Mouse (Mus musculus): ENCODE measurements around the gene Kbtbd8. TPM values are rescaled to one million over a fixed set of nuclear protein-coding genes. Genes with fewer than 3 reads are reported as not detected.

Gene Kbtbd8
- polyA plus RNA-seq (2012; rRNA removed), result 2.0 and 2.6 TPM in 2 replicates

DNA sequence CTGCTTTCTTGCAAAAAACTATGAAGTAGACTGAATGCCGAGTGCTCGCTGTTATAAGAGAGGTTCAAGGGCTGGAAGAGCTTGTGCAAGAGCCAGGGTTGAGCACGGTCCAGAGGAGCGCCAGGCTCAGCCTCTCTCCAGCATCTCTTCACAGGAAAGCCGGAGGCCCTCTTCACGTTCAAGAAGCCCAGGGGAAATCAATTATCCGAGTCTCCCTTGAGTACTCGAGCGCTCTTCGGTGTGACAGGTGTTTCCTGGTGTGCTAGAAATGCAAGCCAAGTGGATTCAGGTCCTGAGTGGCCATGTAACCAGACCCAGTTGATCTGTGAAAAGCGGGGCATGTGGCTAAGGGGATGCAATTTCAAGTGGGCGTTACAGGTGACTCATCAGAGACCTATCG is at the start of gene Kbtbd8:
Kbtbd8 (plus strand) TSS at position 295 of the 400 bp plus-strand sequence.
- Histone ChIP-seq H3K27me3 (ENCODE audit: control insufficient read depth, insufficient read depth, low read length) (no peaks in the 10 kb centered on the region), H3K4me3 (ENCODE audit: control insufficient read depth, low read depth, low read length) (peak within 1 kb of the TSS; percentile 94), H3K36me3 (ENCODE audit: control insufficient read depth, insufficient read depth, low read length) (no peaks in the 10 kb centered on the region), H3K27ac (ENCODE audit: control insufficient read depth, insufficient read depth, low read depth, low read length) (peak within 1 kb of the TSS; percentile 90), H3K4me1 (ENCODE audit: control insufficient read depth, insufficient read depth, low read length) (peaks cover 4% of the 10 kb centered on the region)
- TF ChIP-seq CTCF (IDR thresholded peaks at IDR 0.05; ENCODE audit: control insufficient read depth, insufficient read depth, insufficient replicate concordance, low read depth, low read length) (no peak), POLR2A (IDR thresholded peaks at IDR 0.05; ENCODE audit: control insufficient read depth, low read depth, low read length) (no peak)

DNA sequence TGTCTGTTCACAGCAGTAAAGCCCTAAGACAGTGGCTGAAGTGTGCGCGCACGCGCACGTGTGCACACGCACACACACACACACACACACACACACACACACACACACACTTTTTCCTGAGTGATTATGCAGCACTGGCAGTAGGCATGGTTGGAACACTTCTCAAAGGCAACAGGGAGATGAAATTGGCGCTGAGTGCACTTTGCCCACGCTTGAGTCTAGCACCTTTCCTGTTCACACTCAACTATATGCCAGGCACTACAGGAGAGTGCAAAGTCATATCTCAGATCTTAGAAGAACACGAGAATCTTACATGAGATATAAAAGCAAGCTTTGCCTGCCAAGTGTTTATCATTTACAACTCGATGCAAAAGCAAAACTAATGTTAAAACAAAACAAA is 47.3 kb upstream of the Kbtbd8 start:
- Histone ChIP-seq H3K4me3 (ENCODE audit: control insufficient read depth, low read depth, low read length) (no peak overlapping the region), H3K27ac (ENCODE audit: control insufficient read depth, insufficient read depth, low read depth, low read length) (no peak overlapping the region), H3K36me3 (ENCODE audit: control insufficient read depth, insufficient read depth, low read length) (no peaks in the 10 kb centered on the region), H3K27me3 (ENCODE audit: control insufficient read depth, insufficient read depth, low read length) (no peaks in the 10 kb centered on the region), H3K4me1 (ENCODE audit: control insufficient read depth, insufficient read depth, low read length) (no peaks in the 10 kb centered on the region)
- TF ChIP-seq POLR2A (IDR thresholded peaks at IDR 0.05; ENCODE audit: control insufficient read depth, low read depth, low read length) (no peak), CTCF (IDR thresholded peaks at IDR 0.05; ENCODE audit: control insufficient read depth, insufficient read depth, insufficient replicate concordance, low read depth, low read length) (no peak)

DNA sequence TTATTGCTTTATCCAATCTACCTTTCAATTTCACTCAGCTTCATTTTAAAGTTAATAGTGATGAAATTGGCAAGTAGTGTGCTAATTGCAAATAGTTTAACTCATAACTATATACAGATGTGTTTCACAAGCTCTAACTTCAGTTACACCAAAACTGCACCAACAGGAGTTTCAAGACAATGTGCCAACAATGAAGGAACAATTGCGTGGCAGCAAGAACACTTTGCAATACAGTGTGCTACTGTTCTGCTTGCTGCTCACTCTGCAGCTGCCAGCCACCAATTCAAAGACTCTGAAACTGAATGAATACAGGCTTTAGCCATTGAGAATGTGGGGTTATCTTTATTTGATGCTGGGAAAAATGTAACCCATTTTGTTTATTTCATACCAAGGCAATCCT is 31.8 kb upstream of the Kbtbd8 start:
- TF ChIP-seq POLR2A (IDR thresholded peaks at IDR 0.05; ENCODE audit: control insufficient read depth, low read depth, low read length), result no peak
- TF ChIP-seq CTCF (IDR thresholded peaks at IDR 0.05; ENCODE audit: control insufficient read depth, insufficient read depth, insufficient replicate concordance, low read depth, low read length), result no peak
- Histone ChIP-seq H3K36me3 (ENCODE audit: control insufficient read depth, insufficient read depth, low read length) (no peaks in the 10 kb centered on the region), H3K4me3 (ENCODE audit: control insufficient read depth, low read depth, low read length) (no peak overlapping the region), H3K27ac (ENCODE audit: control insufficient read depth, insufficient read depth, low read depth, low read length) (no peak overlapping the region), H3K4me1 (ENCODE audit: control insufficient read depth, insufficient read depth, low read length) (no peaks in the 10 kb centered on the region), H3K27me3 (ENCODE audit: control insufficient read depth, insufficient read depth, low read length) (no peaks in the 10 kb centered on the region)

DNA sequence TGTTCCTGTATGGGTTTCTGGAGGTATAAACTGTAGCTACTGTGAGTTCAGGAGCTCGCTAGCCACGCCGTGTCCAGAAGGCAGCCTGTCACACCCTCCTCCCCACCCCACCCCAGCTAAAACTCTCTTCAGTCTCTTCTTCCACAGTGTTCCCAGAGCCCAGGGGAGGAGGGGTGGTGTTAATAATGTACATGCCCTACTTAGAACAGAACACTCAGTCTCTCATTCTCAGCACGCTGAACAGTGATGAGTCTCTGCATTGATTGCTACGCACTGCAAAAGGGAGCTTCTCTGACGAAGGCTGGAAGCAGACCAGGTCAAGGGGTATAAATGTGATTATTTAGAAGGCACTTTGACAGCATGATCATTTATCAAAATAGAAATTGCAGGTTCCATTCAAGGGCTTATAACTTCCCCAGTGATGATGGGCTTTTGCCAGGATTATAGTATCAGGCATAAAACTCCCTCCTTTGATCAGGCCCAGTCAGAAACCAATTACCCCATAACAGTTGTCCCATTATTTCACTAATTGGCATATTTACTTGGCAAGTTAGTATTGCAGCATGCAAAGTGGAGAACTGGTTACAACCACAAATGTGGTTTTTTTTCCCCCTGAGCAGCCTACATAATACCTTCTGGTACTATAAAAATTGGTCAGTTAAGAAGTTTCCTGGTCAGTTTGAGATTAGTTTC is 29.7 kb upstream of the Kbtbd8 start:
- Histone ChIP-seq H3K4me3 (ENCODE audit: control insufficient read depth, low read depth, low read length) (no peak overlapping the region), H3K27ac (ENCODE audit: control insufficient read depth, insufficient read depth, low read depth, low read length) (no peak overlapping the region)

DNA sequence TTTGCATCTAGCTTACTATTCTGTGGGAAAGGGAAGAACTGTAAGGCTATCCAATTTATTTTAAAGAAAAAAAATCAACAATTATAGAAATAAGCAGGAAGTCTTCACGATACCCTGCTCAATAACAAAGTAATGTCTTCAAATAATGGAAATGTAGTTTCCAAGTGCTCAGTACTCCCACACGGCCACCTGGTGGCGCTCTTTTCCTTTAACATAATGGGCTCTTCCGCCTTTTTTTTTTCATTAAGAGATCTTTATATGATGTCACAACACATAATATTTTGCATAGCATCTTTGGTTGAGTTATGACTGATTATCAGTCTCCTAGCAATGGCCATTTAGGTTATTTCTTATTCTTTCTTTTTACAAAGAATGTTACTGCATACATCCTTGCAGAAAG is 29.0 kb upstream of the Kbtbd8 start:
- Histone ChIP-seq H3K4me1 (ENCODE audit: control insufficient read depth, insufficient read depth, low read length) (no peaks in the 10 kb centered on the region), H3K36me3 (ENCODE audit: control insufficient read depth, insufficient read depth, low read length) (no peaks in the 10 kb centered on the region), H3K4me3 (ENCODE audit: control insufficient read depth, low read depth, low read length) (no peak overlapping the region), H3K27me3 (ENCODE audit: control insufficient read depth, insufficient read depth, low read length) (no peaks in the 10 kb centered on the region), H3K27ac (ENCODE audit: control insufficient read depth, insufficient read depth, low read depth, low read length) (no peak overlapping the region)
- TF ChIP-seq CTCF (IDR thresholded peaks at IDR 0.05; ENCODE audit: control insufficient read depth, insufficient read depth, insufficient replicate concordance, low read depth, low read length), result no peak
- TF ChIP-seq POLR2A (IDR thresholded peaks at IDR 0.05; ENCODE audit: control insufficient read depth, low read depth, low read length), result no peak

More for the DNA sequence above, 29.7 kb upstream of the Kbtbd8 start:
- TF ChIP-seq POLR2A (IDR thresholded peaks at IDR 0.05; ENCODE audit: control insufficient read depth, low read depth, low read length) (no peak), CTCF (IDR thresholded peaks at IDR 0.05; ENCODE audit: control insufficient read depth, insufficient read depth, insufficient replicate concordance, low read depth, low read length) (no peak)
- no peaks in the 10 kb centered on the region for H3K4me1 ChIP-seq (ENCODE audit: control insufficient read depth, insufficient read depth, low read length)
- H3K36me3 ChIP-seq (ENCODE audit: control insufficient read depth, insufficient read depth, low read length), result no peaks in the 10 kb centered on the region
- H3K27me3 ChIP-seq (ENCODE audit: control insufficient read depth, insufficient read depth, low read length), result no peaks in the 10 kb centered on the region

DNA sequence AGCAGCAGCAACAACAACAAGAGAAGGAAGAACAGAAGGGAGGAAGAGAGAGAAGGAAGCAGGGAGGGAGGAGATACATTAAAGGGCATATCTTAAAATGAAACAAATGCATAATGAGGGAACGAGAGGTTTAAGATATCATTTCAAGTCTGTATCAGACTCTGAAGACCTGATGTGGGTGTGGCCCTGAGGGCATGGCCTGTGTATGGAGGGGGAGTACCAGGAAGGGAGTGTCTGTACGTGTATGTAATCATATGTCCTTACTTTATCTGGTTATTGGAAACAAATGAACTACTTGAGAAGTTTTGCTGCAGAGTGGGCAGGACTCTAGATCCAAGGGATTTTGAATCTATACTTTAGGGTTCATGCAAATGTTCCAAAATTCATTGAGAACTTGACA is 22.3 kb upstream of the Kbtbd8 start:
- no peak overlapping the region for H3K27ac ChIP-seq (ENCODE audit: control insufficient read depth, insufficient read depth, low read depth, low read length)
- H3K4me1 ChIP-seq (ENCODE audit: control insufficient read depth, insufficient read depth, low read length), result peaks cover 3% of the 10 kb centered on the region
- H3K36me3 ChIP-seq (ENCODE audit: control insufficient read depth, insufficient read depth, low read length), result no peaks in the 10 kb centered on the region
- no peak overlapping the region for H3K4me3 ChIP-seq (ENCODE audit: control insufficient read depth, low read depth, low read length)
- no peaks in the 10 kb centered on the region for H3K27me3 ChIP-seq (ENCODE audit: control insufficient read depth, insufficient read depth, low read length)
- no peak for TF ChIP-seq CTCF (IDR thresholded peaks at IDR 0.05; ENCODE audit: control insufficient read depth, insufficient read depth, insufficient replicate concordance, low read depth, low read length)

DNA sequence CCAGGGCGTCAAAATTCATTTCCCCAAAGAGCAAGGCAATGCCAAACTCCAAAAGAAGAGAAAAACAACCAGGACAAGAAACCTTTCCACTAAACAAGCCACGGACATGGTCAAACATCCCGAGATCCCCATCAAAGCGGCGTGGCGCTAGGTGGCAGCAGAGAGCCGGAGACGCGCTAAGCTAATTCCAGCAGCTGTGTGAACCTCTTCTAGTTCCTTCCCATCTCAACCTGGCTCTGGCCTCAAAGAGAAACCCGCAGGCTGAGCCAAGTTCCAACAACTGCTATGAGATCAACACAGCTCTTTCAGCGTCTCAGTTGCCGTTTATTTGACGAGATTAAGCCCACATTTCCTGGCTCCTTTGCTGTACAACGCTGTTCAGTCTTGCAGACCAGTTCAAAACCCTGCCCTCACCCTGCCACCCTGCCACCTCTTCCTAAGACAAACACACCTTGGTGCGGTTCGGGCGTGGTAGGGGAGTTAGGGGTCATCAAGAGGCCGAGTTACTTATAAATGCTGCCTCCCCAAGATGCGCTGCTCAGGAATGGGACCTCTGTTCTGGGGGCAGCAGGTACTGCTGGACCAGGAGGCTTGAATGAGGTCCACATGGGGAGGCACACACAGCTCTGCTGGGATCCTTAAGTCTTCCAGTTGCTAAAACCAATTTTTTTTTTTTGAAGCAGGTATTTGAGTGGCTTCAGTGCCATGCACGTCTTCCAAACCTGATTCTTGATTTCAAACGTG is 18.5 kb upstream of the Kbtbd8 start:
- H3K27ac ChIP-seq (ENCODE audit: control insufficient read depth, insufficient read depth, low read depth, low read length), result no peak overlapping the region
- peaks cover 3% of the 10 kb centered on the region for H3K4me1 ChIP-seq (ENCODE audit: control insufficient read depth, insufficient read depth, low read length)
- peak; percentile 94; the same call in 1 of the 2 replicates for TF ChIP-seq CTCF (IDR thresholded peaks at IDR 0.05; ENCODE audit: control insufficient read depth, insufficient read depth, insufficient replicate concordance, low read depth, low read length)
- TF ChIP-seq POLR2A (IDR thresholded peaks at IDR 0.05; ENCODE audit: control insufficient read depth, low read depth, low read length), result no peak
- no peak overlapping the region for H3K4me3 ChIP-seq (ENCODE audit: control insufficient read depth, low read depth, low read length)
- H3K27me3 ChIP-seq (ENCODE audit: control insufficient read depth, insufficient read depth, low read length), result no peaks in the 10 kb centered on the region
- H3K36me3 ChIP-seq (ENCODE audit: control insufficient read depth, insufficient read depth, low read length), result no peaks in the 10 kb centered on the region
